Mouse (Mus musculus) ES-E14 (cell line): ENCODE data around the gene Tmem18. TPM values are rescaled to one million over a fixed set of nuclear protein-coding genes. Genes with fewer than 3 reads are reported as not detected.
A peak's percentile ranks its signal among the peaks of the same experiment; 100 is the strongest.

Experiments used
- DNase-seq: peaks from one replicate; pipeline ENCODE4 v3.0.0-alpha.2; 2013; ENCODE audit warnings: low read depth, low spot score
- H3K27ac ChIP-seq: 2 replicates; pipeline ENCODE4 v1.5.1; 2012; ENCODE audit warnings: low read depth, mild to moderate bottlenecking, low read length, moderate library complexity, mixed read lengths; ENCODE audit not compliant: poor library complexity, insufficient read depth, severe bottlenecking
- H3K36me3 ChIP-seq: 2 replicates; pipeline ENCODE4 v1.6.1; 2012; ENCODE audit warnings: mild to moderate bottlenecking, low read length, moderate library complexity, mixed read lengths; ENCODE audit not compliant: control insufficient read depth, poor library complexity, insufficient read depth, severe bottlenecking
- H3K4me1 ChIP-seq, 2 experiments: fragments of 150-350 bp in 1 of 2; sonication (generic) in 1 of 2; 2 replicates each; pipeline ENCODE4 v1.6.1; 2012; ENCODE audit warnings: low read length in 2 of 2, mild to moderate bottlenecking in 1 of 2, mixed read lengths in 1 of 2; ENCODE audit not compliant: control insufficient read depth in 2 of 2, insufficient read depth in 2 of 2, poor library complexity in 1 of 2
- H3K4me3 ChIP-seq, 2 experiments: fragments of 150-350 bp in 1 of 2; sonication (generic) in 1 of 2; 2 replicates each; pipeline ENCODE4 v1.5.1; 2012; ENCODE audit warnings: low read length in 2 of 2, low read depth in 1 of 2, mild to moderate bottlenecking in 1 of 2, mixed read lengths in 1 of 2; ENCODE audit not compliant: insufficient read depth in 1 of 2, poor library complexity in 1 of 2, severe bottlenecking in 1 of 2
- H3K9ac ChIP-seq: 2 replicates; pipeline ENCODE4 v1.6.1; 2012; ENCODE audit warnings: low read depth, mild to moderate bottlenecking, low read length, mixed read lengths; ENCODE audit not compliant: poor library complexity, insufficient read depth, severe bottlenecking
- H3K9me3 ChIP-seq: fragments of 150-350 bp; sonication (generic); 2 replicates; pipeline ENCODE4 v1.6.1; 2012; ENCODE audit warnings: low read depth, mild to moderate bottlenecking, low read length; ENCODE audit not compliant: control insufficient read depth, insufficient read depth
- CHD2 ChIP-seq: IDR thresholded peaks from 2 replicates; pipeline ENCODE4 v1.6.1; 2014; ENCODE audit warnings: mild to moderate bottlenecking, low read depth, low read length, inconsistent platforms
- HCFC1 ChIP-seq: IDR thresholded peaks from 2 replicates; pipeline ENCODE4 v1.6.1; 2012; ENCODE audit warnings: low read length, inconsistent platforms, borderline replicate concordance; ENCODE audit not compliant: insufficient read depth
- MAFK ChIP-seq: IDR thresholded peaks from 2 replicates; pipeline ENCODE4 v1.6.1; 2014; ENCODE audit warnings: mild to moderate bottlenecking, low read depth, low read length, inconsistent platforms; ENCODE audit not compliant: insufficient read depth
- ZC3H11A ChIP-seq: IDR thresholded peaks from 2 replicates; pipeline ENCODE4 v1.6.1; 2012; ENCODE audit warnings: low read depth, mild to moderate bottlenecking, inconsistent platforms, low read length, borderline replicate concordance
- ZNF384 ChIP-seq: IDR thresholded peaks from 2 replicates; pipeline ENCODE4 v1.6.1; 2012; ENCODE audit warnings: low read depth, low read length, inconsistent platforms
- in situ Hi-C, 2 experiments: fragments of 600-800 bp; cut with MboI; formaldehyde crosslinking; loops; one replicate each; pipeline ENCODE4 v1.15.1; 2025; ENCODE audit warnings: low sequenced_read_pairs in 2 of 2, inconsistent platforms in 1 of 2; ENCODE audit not compliant: unreplicated experiment in 2 of 2
- total RNA-seq: library from RNA; depleted of rRNA; stranded (reverse); fragments of 300-350 nt; gene quantifications from 2 replicates; pipeline ENCODE4 v1.2.3, GENCODE M21; 2012

Tmem18 gene
- total RNA-seq, 1 experiment, result 31.1 TPM

DNA sequence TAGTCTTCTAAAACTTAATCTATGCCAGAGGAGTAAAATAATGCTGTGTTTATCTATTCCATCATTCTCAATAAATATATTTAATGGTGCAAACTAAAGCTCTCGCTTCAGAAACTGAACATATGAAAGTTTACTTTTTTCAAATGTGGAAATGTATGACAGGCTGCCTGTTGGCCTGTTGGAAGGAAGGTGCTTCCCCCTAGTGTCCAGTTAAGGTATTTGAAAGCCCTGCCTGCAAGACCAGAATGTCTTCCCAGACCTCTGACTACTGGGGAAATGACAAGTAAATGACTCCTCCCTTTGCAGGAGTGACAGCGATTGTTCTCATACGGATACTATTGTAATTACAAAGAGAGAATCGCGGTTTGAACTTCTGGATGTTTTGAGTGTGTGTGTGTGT, 6.2 kb upstream of the Tmem18 start:
- in situ Hi-C loops, result loop anchor here in 1 of 2 experiments (25.0 kb wide), 1 partner anchor 541 kb away; no protein-coding TSS in a partner anchor
- peak; percentile 43 for DNase-seq
- TF ChIP-seq ZC3H11A, result peak; percentile 72; the same call in 1 of the 2 replicates
- TF ChIP-seq ZNF384, result no peak

DNA sequence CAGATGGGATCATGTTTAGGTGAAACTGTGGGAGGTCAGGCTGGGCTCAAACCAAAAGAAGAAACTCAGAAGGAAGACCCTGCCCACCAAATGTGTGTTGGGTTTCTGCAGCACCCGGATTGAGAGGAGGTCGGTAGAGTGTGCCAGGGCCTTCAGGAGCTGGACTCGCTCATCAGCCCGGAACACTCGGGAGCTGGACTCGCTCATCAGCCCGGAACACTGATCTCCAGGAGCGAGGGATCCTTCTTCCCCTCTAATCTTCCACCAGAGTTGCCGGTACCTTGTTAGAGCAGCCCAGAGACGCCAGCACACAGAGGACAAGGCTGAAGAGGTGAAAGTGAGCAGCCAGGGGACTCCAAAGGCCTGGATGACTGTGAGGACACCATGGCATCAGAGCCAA, 2.9 kb upstream of the Tmem18 start:
- in situ Hi-C loops, result loop anchor here in 1 of 2 experiments (25.0 kb wide), 1 partner anchor 544 kb away; no protein-coding TSS in a partner anchor
- no peak overlapping the region for H3K4me3 ChIP-seq

More for the DNA sequence above, 6.2 kb upstream of the Tmem18 start:
- H3K9me3 ChIP-seq, result no peaks in the 10 kb centered on the region
- H3K4me3 ChIP-seq, result no peak overlapping the region
- H3K4me1 ChIP-seq, result no peaks in the 10 kb centered on the region
- H3K36me3 ChIP-seq, result no peaks in the 10 kb centered on the region
- no peak overlapping the region for H3K9ac ChIP-seq
- no peak overlapping the region for H3K27ac ChIP-seq

DNA sequence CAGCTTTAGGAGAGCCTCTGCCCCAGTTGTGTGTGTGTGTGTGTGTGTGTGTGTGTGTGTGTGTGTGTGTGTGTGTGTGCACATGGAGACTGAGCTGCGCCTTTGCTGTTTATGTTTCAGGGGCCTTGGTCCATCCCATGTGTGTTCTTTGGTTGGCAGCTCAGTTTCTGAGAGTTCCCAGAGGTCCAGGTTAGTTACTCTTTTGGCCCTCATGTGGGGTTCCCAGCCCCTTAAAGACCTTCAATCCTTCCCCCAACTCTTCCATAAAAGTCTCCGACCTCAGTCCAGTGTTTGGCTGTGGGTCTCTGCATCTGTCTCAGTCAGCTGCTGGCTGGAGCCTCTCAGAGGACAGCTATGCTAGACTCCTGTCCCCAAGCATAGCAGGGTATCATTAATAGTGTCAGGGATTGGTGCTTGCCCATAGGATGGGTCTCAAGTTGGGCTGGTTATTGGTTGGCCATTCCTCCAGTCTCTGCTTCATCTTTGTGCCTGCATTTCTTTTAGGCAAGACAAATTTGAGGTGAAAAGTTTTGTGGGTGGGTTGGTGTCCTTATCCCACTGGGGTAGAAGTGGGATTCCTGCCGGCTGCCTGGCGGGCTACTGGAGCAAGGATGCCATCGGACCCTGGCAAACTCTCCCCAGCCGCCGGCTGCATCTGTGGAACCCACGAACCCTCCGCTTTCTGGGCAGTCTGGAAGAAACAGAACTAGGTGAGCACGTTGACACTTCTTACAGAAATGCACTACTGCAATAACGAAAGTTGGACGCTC, 455 bp upstream of the Tmem18 start:
- no peak overlapping the region for H3K27ac ChIP-seq
- DNase-seq, result no peak
- in situ Hi-C loops, result loop anchor here in 1 of 2 experiments (25.0 kb wide), 1 partner anchor 546 kb away; no protein-coding TSS in a partner anchor

More for the DNA sequence above, 2.9 kb upstream of the Tmem18 start:
- no peaks in the 10 kb centered on the region for H3K9me3 ChIP-seq
- no peak overlapping the region for H3K27ac ChIP-seq
- H3K4me1 ChIP-seq, result no peaks in the 10 kb centered on the region
- no peak overlapping the region for H3K9ac ChIP-seq
- no peak for DNase-seq
- TF ChIP-seq HCFC1, result no peak
- TF ChIP-seq ZNF384, result no peak
- TF ChIP-seq MAFK, result no peak
- H3K36me3 ChIP-seq, result no peaks in the 10 kb centered on the region

DNA sequence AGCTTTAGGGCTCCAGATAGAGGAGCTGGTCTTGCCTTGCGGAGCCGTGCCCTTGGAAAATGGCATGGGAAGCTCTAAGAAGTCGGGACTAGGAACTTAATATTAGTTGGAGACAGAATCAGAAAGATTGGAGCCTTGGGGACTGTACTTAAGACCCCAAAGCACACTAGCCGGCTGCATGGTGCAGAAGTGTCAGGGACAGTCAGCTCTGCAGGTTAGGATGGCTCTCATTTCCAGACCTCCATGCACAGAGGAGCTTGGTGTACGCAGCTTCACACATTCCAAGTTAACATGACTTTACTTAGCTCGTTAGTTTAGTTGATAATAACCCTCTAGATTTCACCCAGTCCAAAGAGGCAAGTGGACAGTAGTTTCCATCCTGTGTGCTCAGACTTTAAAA, 637 bp downstream of the Tmem18 start:
- no peaks in the 10 kb centered on the region for H3K4me1 ChIP-seq
- in situ Hi-C loops, result loop anchor here in 1 of 2 experiments (25.0 kb wide), 1 partner anchor 548 kb away; no protein-coding TSS in a partner anchor
- peaks cover 17% of the 10 kb centered on the region for H3K36me3 ChIP-seq
- no peaks in the 10 kb centered on the region for H3K9me3 ChIP-seq
- no peak for DNase-seq
- H3K9ac ChIP-seq, result peak overlapping the region; percentile 76
- peak overlapping the region; percentile 66 to 79 for H3K4me3 ChIP-seq
- no peak overlapping the region for H3K27ac ChIP-seq
- no peak for TF ChIP-seq ZNF384
- no peak for TF ChIP-seq ZC3H11A
- no peak for TF ChIP-seq MAFK
- no peak for TF ChIP-seq CHD2
- TF ChIP-seq HCFC1, result no peak

More for the DNA sequence above, 455 bp upstream of the Tmem18 start:
- Histone ChIP-seq H3K9ac (peak overlapping the region; percentile 85), H3K9me3 (no peaks in the 10 kb centered on the region), H3K4me3 (peak overlapping the region; percentile 59 to 66), H3K4me1 (no peaks in the 10 kb centered on the region), H3K36me3 (peaks cover 13% of the 10 kb centered on the region)
- TF ChIP-seq MAFK (no peak), ZNF384 (no peak), CHD2 (no peak), HCFC1 (no peak), ZC3H11A (no peak)

DNA sequence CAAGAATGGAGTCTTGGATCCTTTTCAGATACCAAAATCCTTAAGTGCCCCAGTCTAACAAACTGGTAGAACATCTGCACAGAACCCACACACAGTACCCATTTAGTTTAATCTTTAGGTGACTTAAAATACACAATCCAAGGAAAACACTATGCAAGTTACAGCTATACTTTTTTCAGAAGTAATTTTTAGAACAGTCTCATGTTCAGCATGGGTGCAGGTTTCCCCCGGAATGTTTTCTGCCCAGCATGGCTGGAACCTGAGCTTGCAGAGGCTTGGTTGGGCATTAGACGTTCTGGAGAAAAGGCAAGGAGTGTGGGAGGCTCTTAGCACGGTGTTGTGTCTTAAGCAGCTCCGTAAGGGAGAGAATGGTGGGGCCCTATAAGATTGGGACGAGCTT, 7.6 kb downstream of the Tmem18 start:
- Histone ChIP-seq H3K9ac (no peak overlapping the region), H3K4me1 (no peaks in the 10 kb centered on the region), H3K9me3 (no peaks in the 10 kb centered on the region), H3K27ac (no peak overlapping the region), H3K4me3 (no peak overlapping the region), H3K36me3 (peaks cover 18% of the 10 kb centered on the region)
- DNase-seq, result no peak
- TF ChIP-seq ZC3H11A, result no peak
- no peak for TF ChIP-seq HCFC1
- TF ChIP-seq CHD2, result no peak
- in situ Hi-C loops, result loop anchor here (10.0 to 25.0 kb wide), 2 partner anchors 413 to 555 kb away; no protein-coding TSS in a partner anchor
